28 mouse cellular contexts compared by ENCODE assay signal in genomic region chr16:32157369-32157768, GRCm38 (mm10). TPM values are rescaled to one million over a fixed set of nuclear protein-coding genes. Genes with fewer than 3 reads are reported as not detected.
DNase-seq lines count a peak whose midpoint lies in the region; ATAC-seq lines count a peak whose summit lies in the region.
"Had no signal": no experiment of that assay in that cellular context is flagged by ENCODE, and none has a peak within 500 bp of the region (broad histone marks: within the 10 kb centered on the region; RNA-seq: fewer than 3 reads in every experiment).

No protein-coding gene starts in this region.

- 79% methylated on average over 2 of the region's 2 CpGs for WGBS in forebrain, embryonic 15.5 days
- 89% methylated on average over 2 of the region's 2 CpGs for WGBS in forebrain, embryonic 12.5 days
- WGBS in liver, embryonic 15.5 days (ENCODE audit: insufficient replicate concordance): 81% methylated on average over 2 of the region's 2 CpGs
- 83% methylated on average over 2 of the region's 2 CpGs for WGBS in liver, embryonic 12.5 days (ENCODE audit: insufficient replicate concordance)

- H3K27ac ChIP-seq in forebrain, embryonic 15.5 days (replicated peaks): peak overlapping the region; percentile 64
- no peak overlapping the region for H3K27ac ChIP-seq in forebrain, embryonic 12.5 days
- no peak overlapping the region; the same call in 1 of the 2 replicates for H3K27ac ChIP-seq in liver, embryonic 15.5 days (replicated peaks)
- H3K27ac ChIP-seq in liver, embryonic 12.5 days: no peak overlapping the region
- H3K27ac ChIP-seq: hindbrain, postnatal 0 days; liver, embryonic 14.5 days; midbrain, embryonic 10.5 days; neural tube, embryonic 13.5 days had no signal

- DNase-seq in adrenal gland, postnatal 36 days: peak; percentile 29 to 52
- no peak for DNase-seq in adrenal gland, adult 18-20 months (ENCODE audit: low spot score in 2 of 2)
- DNase-seq in heart, postnatal 14 days: no peak
- DNase-seq: cerebellum, adult 18-20 months; gastrocnemius, postnatal 14 days; heart, adult 18-20 months; heart, postnatal 10 days; kidney, postnatal 10 days; layer of hippocampus, postnatal 36 days; lung, postnatal 10 days; retina, postnatal 1 day; right cerebral cortex, postnatal 25 days; spleen, adult 18-20 months had no signal

- intact Hi-C loops in heart, postnatal 14 days (cut with DNase I): loop anchor here (5.0 kb wide), 1 partner anchor 40 kb away; no protein-coding TSS in a partner anchor

- H3K4me3 ChIP-seq in forebrain, embryonic 15.5 days: no peak overlapping the region
- H3K4me3 ChIP-seq in forebrain, embryonic 12.5 days (replicated peaks): no peak overlapping the region
- no peak overlapping the region for H3K4me3 ChIP-seq in liver, embryonic 15.5 days (replicated peaks)
- no peak overlapping the region for H3K4me3 ChIP-seq in liver, embryonic 12.5 days
- H3K4me3 ChIP-seq: heart, embryonic 12.5 days; midbrain, embryonic 10.5 days; myocyte; neural tube, embryonic 13.5 days had no signal

- no peaks in the 10 kb centered on the region for H3K27me3 ChIP-seq in forebrain, embryonic 15.5 days
- H3K27me3 ChIP-seq in forebrain, embryonic 12.5 days: no peaks in the 10 kb centered on the region
- H3K27me3 ChIP-seq in liver, embryonic 15.5 days: no peaks in the 10 kb centered on the region
- H3K27me3 ChIP-seq in liver, embryonic 12.5 days (replicated peaks): no peaks in the 10 kb centered on the region
- H3K27me3 ChIP-seq: heart, embryonic 12.5 days; neural tube, embryonic 13.5 days had no signal

- no peaks in the 10 kb centered on the region for H3K36me3 ChIP-seq in forebrain, embryonic 15.5 days
- H3K36me3 ChIP-seq in forebrain, embryonic 12.5 days (replicated peaks): no peaks in the 10 kb centered on the region
- H3K36me3 ChIP-seq in liver, embryonic 15.5 days (replicated peaks): peaks cover 43% of the 10 kb centered on the region
- H3K36me3 ChIP-seq in liver, embryonic 12.5 days: peaks cover 54% of the 10 kb centered on the region
- H3K36me3 ChIP-seq: heart, embryonic 12.5 days; midbrain, embryonic 10.5 days; neural tube, embryonic 13.5 days had no signal

- peaks cover 31% of the 10 kb centered on the region for H3K4me1 ChIP-seq in forebrain, embryonic 15.5 days
- H3K4me1 ChIP-seq in forebrain, embryonic 12.5 days: no peaks in the 10 kb centered on the region
- peaks cover 23% of the 10 kb centered on the region for H3K4me1 ChIP-seq in liver, embryonic 15.5 days (replicated peaks)
- 0 out of 2 replicates have a peak, but pooled peaks cover 5% of the 10 kb centered on the region for H3K4me1 ChIP-seq in liver, embryonic 12.5 days
- H3K4me1 ChIP-seq: midbrain, embryonic 10.5 days had no signal

- ATAC-seq in forebrain, embryonic 15.5 days (replicated peaks): no peak; the same call in 1 of the 2 replicates
- no peak for ATAC-seq in forebrain, embryonic 12.5 days (ENCODE audit: low FRiP score)
- peak; percentile 42; the same call in 1 of the 2 replicates for ATAC-seq in liver, embryonic 15.5 days (ENCODE audit: insufficient read depth)
- ATAC-seq in liver, embryonic 12.5 days: no peak
- ATAC-seq: hindbrain, postnatal 0 days; intestine, embryonic 16.5 days; midbrain, embryonic 16.5 days had no signal

- no peak overlapping the region for H3K4me2 ChIP-seq in forebrain, embryonic 15.5 days (replicated peaks)
- H3K4me2 ChIP-seq in forebrain, embryonic 12.5 days: no peak overlapping the region
- no peak overlapping the region for H3K4me2 ChIP-seq in liver, embryonic 15.5 days
- no peak overlapping the region for H3K4me2 ChIP-seq in liver, embryonic 12.5 days
- H3K4me2 ChIP-seq: heart, embryonic 12.5 days; neural tube, embryonic 13.5 days had no signal

- no peak overlapping the region for H3K9ac ChIP-seq in forebrain, embryonic 15.5 days (replicated peaks)
- no peak overlapping the region for H3K9ac ChIP-seq in forebrain, embryonic 12.5 days
- H3K9ac ChIP-seq in liver, embryonic 15.5 days: no peak overlapping the region
- H3K9ac ChIP-seq in liver, embryonic 12.5 days: no peak overlapping the region
- H3K9ac ChIP-seq: heart, embryonic 12.5 days; liver, embryonic 14.5 days; neural tube, embryonic 13.5 days had no signal

- H3K9me3 ChIP-seq in forebrain, embryonic 15.5 days: no peaks in the 10 kb centered on the region
- H3K9me3 ChIP-seq in forebrain, embryonic 12.5 days: no peaks in the 10 kb centered on the region
- no peaks in the 10 kb centered on the region for H3K9me3 ChIP-seq in liver, embryonic 15.5 days (replicated peaks)
- H3K9me3 ChIP-seq in liver, embryonic 12.5 days (replicated peaks): no peaks in the 10 kb centered on the region
- H3K9me3 ChIP-seq: heart, embryonic 12.5 days; midbrain, embryonic 10.5 days; neural tube, embryonic 13.5 days had no signal

RNA-seq across cellular contexts. Expression of gene Nrros, which starts 8.0 kb away (rescaled TPM):
- total RNA-seq in adrenal gland, postnatal 36 days (2021): 1 to 10 TPM; 5.3 to 8.2 TPM
- total RNA-seq in adrenal gland, adult 18-20 months (2021): 1 to 10 TPM; 4.6 to 7.4 TPM
- 7.8 and 8.2 TPM in 2 replicates for polyA plus RNA-seq in forebrain, embryonic 15.5 days (2015; fragmentation: Nextera tagmentation; extraction: Ambion mirVana)
- 6.8 and 7.4 TPM in 2 replicates for polyA plus RNA-seq in forebrain, embryonic 12.5 days (2016; fragmentation: Nextera tagmentation; extraction: Ambion mirVana)
- 24.1 and 24.5 TPM in 2 replicates for polyA plus RNA-seq in liver, embryonic 15.5 days (2015; fragmentation: Nextera tagmentation; extraction: Ambion mirVana)
- polyA plus RNA-seq in liver, embryonic 12.5 days (2016; fragmentation: Nextera tagmentation; extraction: Ambion mirVana): 26.5 and 29.9 TPM in 2 replicates
- 1 to 10 TPM; 5.8 to 7.3 TPM for total RNA-seq in heart, postnatal 14 days (2021)
- polyA plus RNA-seq: myocyte had no signal

RNA-seq across cellular contexts. Expression of gene Bex6, which starts 22.3 kb away (rescaled TPM):
- total RNA-seq in adrenal gland, postnatal 36 days (2021): not detected
- not detected for total RNA-seq in adrenal gland, adult 18-20 months (2021)
- not detected in 2 replicates for polyA plus RNA-seq in forebrain, embryonic 15.5 days (2015; fragmentation: Nextera tagmentation; extraction: Ambion mirVana)
- not detected in 2 replicates for polyA plus RNA-seq in forebrain, embryonic 12.5 days (2016; fragmentation: Nextera tagmentation; extraction: Ambion mirVana)
- 1.3 and 1.5 TPM in 2 replicates for polyA plus RNA-seq in liver, embryonic 15.5 days (2015; fragmentation: Nextera tagmentation; extraction: Ambion mirVana)
- 1.5 and 1.6 TPM in 2 replicates for polyA plus RNA-seq in liver, embryonic 12.5 days (2016; fragmentation: Nextera tagmentation; extraction: Ambion mirVana)
- not detected for total RNA-seq in heart, postnatal 14 days (2021)
- total RNA-seq: gastrocnemius, postnatal 14 days; heart, adult 18-20 months; heart, postnatal 10 days; hindbrain, postnatal 0 days; layer of hippocampus, adult 8-10 months; layer of hippocampus, postnatal 36 days; left cerebral cortex, postnatal 10 days had no signal
- polyA plus RNA-seq: heart, embryonic 12.5 days; hindbrain, embryonic 11.5 days; hindbrain, postnatal 0 days; intestine, embryonic 16.5 days; midbrain, embryonic 10.5 days; midbrain, embryonic 16.5 days; myocyte; neural tube, embryonic 13.5 days had no signal

RNA-seq across cellular contexts. Expression of gene Cep19, which starts 57.8 kb away (rescaled TPM):
- total RNA-seq in adrenal gland, postnatal 36 days (2021): 10 to 100 TPM; 11.7 to 12.6 TPM
- 1 to 10 TPM; 8.4 to 9.2 TPM for total RNA-seq in adrenal gland, adult 18-20 months (2021)
- 41.7 and 45.7 TPM in 2 replicates for polyA plus RNA-seq in forebrain, embryonic 15.5 days (2015; fragmentation: Nextera tagmentation; extraction: Ambion mirVana)
- 39.7 and 43.8 TPM in 2 replicates for polyA plus RNA-seq in forebrain, embryonic 12.5 days (2016; fragmentation: Nextera tagmentation; extraction: Ambion mirVana)
- polyA plus RNA-seq in liver, embryonic 15.5 days (2015; fragmentation: Nextera tagmentation; extraction: Ambion mirVana): 4.7 and 5.5 TPM in 2 replicates
- polyA plus RNA-seq in liver, embryonic 12.5 days (2016; fragmentation: Nextera tagmentation; extraction: Ambion mirVana): 7.6 TPM in 2 replicates
- total RNA-seq in heart, postnatal 14 days (2021): 10 to 100 TPM in 1 of 2 experiments, 1 to 10 TPM in 1; 8.9 to 10.2 TPM

RNA-seq across cellular contexts. Expression of gene Pigx, which starts 57.8 kb away (rescaled TPM):
- 10 to 100 TPM; 25.9 to 34.1 TPM for total RNA-seq in adrenal gland, postnatal 36 days (2021)
- total RNA-seq in adrenal gland, adult 18-20 months (2021): 10 to 100 TPM; 29.2 to 30.3 TPM
- polyA plus RNA-seq in forebrain, embryonic 15.5 days (2015; fragmentation: Nextera tagmentation; extraction: Ambion mirVana): 130 TPM in 2 replicates
- 127 and 133 TPM in 2 replicates for polyA plus RNA-seq in forebrain, embryonic 12.5 days (2016; fragmentation: Nextera tagmentation; extraction: Ambion mirVana)
- 27.8 and 31.5 TPM in 2 replicates for polyA plus RNA-seq in liver, embryonic 15.5 days (2015; fragmentation: Nextera tagmentation; extraction: Ambion mirVana)
- polyA plus RNA-seq in liver, embryonic 12.5 days (2016; fragmentation: Nextera tagmentation; extraction: Ambion mirVana): 33.8 and 37.2 TPM in 2 replicates
- total RNA-seq in heart, postnatal 14 days (2021): 10 to 100 TPM; 18.8 to 24.5 TPM

Comparison
In these comparisons a context has a peak if more than half of its experiments do, and no peak if none do; other contexts are left out.
1. DNase-seq: peak in adrenal gland, postnatal 36 days (2 of 2); none in adrenal gland, adult 18-20 months (0 of 2) and heart, postnatal 14 days (0 of 2).